Mouse (Mus musculus): Measurements from ENCODE around the gene Ublcp1. TPM values are rescaled to one million over a fixed set of nuclear protein-coding genes. Genes with fewer than 3 reads are reported as not detected.
"Not testable (repeated sequence)": the region's sequence is repeated elsewhere in the genome, so short reads cannot be mapped to it uniquely, and the experiment has no call there.

Gene Ublcp1
- total RNA-seq, 4 experiments from 2014 or later: 41.4 to 67.4 (median 54.8) TPM

DNA sequence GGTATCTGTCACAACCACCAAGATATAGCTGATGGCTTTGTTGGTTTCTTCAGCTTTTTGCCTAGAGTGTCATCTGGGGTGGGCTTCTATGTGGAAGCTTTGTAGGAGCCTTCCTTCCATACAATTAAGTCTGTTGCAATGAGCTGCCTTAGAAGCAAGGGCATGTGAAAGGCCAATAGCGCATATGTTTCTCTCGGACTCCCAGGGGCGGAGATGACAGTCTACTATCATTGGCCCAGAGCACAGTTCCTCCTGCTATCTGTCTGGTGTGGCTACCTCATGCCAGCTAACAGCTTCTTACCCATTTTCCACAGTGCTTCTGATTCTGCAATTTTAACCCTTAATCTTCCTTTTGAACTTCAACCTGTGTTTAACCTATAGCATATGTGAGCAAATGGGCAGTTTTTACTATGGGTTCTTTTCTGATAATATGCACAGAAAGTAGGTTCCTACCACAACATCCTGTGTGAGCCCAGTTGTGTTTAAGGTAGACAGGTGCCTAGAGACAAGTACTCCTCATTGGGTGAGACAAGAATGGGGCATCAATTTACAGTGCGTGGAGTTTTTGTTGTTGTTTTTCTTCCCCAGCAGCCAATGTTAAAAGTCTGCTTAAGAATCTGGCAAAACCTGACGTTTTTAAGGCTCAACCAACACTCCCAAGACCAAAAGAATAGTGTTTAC is 24.5 kb upstream of the Ublcp1 start:
- no peak for DNase-seq (ENCODE audit: low spot score in 2 of 2)

DNA sequence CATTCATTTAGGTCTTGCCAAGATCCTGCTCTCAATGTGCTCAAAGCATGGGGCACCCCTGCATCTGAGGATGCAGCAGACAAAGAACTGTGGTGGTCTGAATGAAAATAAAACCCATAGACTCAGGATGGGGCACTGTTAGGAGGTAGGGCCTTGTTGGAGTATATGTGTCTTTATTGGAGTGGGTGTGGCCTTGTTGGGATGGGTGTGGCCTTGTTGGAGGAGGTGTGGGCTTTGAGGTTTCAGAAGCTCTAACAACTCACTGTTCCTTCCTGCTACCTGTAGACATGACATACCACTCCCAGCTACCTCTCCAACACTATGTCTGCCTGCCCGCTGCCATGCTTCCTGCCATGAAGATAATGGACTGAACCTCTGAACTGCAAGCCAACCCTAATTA is 18.8 kb upstream of the Ublcp1 start:
- no peak for DNase-seq (ENCODE audit: low spot score in 2 of 2)

DNA sequence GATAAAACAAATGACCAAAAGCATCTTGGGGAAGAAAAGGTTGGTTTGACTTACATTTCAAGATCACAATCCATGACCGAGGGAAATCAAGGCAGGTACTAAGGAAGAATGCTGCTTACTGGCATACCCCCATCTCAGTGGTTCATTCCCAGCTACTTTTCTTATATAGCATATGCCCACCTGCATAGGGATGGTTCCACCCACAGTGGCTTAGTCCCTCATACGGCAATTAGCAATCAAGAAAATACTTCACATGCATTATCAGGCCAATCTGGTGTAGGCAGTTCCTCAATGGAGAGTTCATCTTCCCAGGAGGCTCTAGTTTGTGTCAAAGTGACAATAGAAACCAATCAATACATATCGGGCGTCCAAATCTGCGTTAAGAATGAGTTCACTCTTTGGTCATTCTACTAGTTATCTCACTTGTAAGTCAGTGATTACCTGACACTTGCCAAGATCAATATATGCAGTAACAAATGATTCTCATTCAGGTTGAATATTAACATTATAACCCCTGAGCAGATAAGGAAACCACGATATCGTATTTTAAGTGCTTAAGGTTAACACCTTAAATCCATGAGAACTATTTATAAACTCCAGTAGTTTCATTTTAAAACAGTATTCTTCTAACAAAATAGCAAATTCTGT is 14.9 kb upstream of the Ublcp1 start:
- DNase-seq (ENCODE audit: low spot score in 2 of 2): no peak

DNA sequence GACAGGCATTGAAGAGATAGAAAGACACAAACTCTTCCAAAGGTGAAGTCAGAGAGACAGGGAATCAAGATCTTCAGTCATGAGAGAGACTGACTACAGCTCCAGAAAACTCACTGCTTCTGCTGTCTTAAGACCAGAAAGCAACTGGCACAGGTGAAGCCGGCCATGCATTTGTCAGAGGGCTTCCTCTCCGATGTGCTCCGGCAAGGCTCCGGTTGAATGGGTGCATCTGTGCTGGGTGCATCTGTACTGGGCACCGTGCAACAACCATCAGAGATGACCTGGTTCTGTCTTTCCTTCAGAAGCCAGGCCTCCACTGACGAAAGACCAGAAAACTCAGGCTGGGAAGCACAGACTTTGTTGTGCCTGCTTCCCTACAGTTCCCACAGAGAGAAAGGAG is 9.9 kb upstream of the Ublcp1 start:
- DNase-seq (ENCODE audit: low spot score in 2 of 2): no peak

DNA sequence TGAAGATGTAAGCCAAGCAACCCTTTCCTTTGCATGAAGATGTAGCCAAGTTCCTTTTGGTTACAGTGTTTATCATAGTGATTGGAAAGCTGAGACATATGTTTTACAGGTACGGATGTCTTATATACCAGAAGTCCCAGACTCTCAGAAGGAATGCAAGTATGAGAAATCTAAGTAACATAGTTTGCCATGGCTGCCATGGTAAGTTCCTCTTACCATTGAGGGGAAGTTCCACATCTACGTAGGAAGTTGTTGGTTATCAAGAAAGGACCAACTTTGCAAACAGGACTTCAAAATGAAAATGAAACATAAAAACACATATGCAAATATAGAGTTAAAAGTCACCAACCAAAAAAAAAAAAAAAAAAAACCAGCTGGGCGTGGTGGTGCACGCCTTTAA is 8.1 kb upstream of the Ublcp1 start:
- no peak for DNase-seq (ENCODE audit: low spot score in 2 of 2)

DNA sequence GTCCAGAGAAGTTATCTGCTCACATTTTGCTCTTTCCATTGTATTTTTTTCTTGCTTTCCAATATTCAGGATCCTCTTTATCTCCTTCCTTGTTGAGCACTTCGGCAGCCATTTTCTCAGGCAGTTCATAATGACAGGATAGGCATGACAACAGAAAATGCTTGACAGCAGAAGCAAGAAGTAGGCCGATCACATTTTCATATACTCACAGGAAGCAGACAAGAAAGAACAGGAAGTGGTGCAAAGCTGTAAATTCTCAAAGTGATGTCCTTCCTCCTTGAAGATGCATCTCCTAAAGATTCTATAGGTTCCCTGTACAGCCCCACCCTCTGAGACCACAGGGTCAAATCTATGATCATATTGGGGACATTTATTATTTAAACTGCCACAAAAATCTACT is 6.1 kb upstream of the Ublcp1 start:
- DNase-seq (ENCODE audit: low spot score in 2 of 2): no peak

DNA sequence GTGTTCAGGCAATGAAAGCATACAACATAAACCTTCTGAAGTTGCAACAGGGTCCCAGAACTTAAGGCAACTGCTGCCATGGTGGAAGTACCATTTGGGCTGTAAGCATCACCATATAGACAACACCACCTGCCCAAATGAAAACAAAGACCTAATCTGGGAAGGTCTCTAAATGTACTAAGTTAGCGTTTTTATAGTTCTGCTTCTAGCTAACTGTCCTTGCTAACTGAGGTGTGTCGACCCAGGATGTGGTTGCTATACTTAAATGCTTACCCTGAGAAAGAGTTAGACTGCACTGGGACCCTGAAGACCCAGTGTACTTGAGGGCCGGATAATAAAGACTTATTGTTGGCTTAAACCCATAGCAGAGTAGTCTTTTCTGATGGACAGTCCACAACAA is 5.2 kb upstream of the Ublcp1 start:
- DNase-seq (ENCODE audit: low spot score in 2 of 2): no peak

DNA sequence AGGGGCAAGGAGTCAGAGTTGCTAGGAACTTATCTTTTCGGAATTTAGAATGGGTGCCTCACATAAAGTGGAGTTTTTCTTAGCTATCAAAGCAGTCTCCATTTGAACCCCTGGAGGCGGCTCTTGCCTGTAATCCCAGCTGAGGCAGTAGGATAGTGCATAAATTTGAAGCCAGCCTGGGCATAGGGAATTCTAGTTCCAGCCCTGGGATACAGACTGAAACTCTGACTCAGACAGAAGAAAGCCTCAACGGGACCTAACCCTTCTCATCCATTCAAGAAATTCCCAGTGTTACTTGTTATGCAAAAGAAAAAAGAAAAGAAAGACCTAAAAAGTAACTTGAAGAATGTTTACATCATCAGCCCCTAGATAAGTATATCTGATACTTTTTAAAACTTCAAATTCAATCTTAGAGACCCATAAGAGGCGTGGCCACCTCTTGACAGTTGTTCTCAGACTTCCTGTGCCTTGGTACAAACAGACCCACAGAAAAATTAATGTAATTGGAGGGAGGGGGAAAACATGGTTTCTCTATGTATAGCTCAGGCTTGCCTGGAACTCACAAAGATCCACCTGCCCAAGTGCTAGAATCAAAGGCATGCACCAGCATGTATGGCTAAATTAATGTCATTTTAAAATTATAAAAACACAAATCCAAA is 1.2 kb upstream of the Ublcp1 start:
- no peak for DNase-seq (ENCODE audit: low spot score in 2 of 2)

DNA sequence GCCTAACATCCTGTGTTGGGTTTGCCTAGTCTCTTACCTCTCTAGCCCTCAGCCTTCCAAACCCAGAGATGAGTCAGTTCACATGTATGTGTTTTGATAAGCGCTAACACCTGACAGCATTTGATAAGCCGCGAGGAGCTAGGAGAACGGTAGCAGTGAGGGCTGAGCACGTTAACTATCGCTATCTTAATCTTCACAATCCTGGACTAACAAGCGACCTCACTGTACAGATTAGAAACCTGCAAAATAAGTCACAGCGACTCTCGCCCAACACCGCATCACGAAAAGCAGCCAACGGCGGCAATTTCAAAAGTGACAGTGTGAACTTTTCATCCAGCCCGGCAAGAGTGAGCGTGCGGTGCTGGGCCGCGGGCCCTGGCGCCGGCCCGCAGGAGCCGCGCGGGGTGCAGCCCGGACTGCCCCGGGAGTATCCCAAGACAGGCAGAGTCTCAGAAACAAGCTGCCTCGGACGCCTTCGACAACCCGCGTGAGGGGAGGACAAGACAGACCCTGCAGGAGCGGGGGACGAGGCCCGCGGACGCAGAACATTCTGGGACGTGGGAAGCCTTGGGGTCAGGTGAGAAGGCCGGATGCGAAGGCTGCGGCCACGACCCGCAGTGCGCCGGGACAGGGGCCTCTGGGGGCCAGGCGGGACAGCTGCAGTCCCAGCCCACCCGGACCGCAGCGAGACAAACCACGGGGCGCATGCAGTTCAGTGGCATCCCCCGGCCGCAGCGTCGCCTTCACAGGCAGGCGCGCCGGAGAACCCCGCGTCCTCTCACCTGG is 459 bp downstream of the Ublcp1 start:
- no peak for DNase-seq (ENCODE audit: low spot score in 2 of 2)

DNA sequence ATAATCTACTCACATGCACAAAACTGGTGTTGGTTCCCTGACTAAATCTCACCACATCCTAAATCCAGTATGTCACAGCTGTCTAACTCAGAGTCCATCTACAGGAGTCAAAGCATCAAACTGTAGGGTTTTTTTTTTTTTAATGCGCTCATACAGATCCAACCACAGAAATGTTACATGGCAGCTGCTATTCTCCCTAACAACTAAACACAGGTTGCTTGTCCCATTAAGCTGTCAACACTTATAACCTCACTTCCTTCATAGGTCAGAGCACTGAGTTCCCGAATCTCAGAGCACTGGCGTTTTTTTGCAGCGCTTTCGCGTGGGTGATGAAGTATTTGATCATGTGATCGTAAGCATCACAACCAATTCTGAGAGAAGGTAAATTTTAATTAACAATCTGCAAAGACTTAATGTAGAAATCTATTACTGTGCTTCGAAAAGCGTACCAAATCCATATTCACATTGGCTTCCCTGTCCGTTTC is 1.9 kb downstream of the Ublcp1 start:
- DNase-seq (ENCODE audit: low spot score in 2 of 2): no peak

DNA sequence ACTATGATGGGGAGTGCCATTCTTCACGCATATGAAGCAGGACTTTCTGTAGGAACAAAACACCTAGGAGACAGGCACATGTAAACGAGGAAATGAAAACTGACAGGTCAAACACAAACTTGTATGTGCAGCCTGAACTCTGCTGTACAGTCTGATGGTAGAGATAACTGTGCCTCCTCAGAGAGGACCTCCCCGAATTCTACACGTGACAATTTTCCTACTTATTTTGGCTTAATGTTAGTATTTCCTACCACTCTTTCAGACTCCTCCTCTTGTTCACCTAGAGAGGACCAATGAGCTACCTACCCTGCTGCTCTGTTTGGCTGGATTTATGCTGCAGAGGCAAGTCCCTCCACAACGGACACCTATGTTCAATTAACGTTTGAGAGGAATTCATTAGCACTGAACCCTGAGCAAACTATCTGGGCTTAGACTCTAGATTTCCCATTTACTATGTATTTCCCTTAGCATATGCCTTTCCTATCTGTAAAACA is 3.3 kb downstream of the Ublcp1 start:
- DNase-seq (ENCODE audit: low spot score in 2 of 2): no peak

DNA sequence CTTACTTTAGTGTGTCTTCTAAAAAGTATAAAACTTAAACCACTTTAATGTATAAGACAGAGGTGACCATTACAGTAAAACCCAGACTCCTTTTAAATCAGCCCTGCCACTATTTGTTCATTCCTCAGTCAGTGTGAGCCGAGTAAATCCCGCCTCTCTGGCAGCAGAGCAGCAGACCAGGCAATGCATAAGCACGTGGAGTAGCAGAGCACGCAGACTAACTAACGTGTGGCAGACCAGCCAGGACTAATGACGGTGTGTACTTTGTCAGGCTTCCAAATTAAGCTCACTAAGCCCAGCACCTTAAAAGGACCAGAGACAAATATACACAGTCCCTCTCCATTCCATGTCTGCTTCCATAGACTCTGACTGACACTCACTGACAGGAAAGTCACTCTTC is 8.8 kb downstream of the Ublcp1 start:
- no peak for DNase-seq (ENCODE audit: low spot score in 2 of 2)

DNA sequence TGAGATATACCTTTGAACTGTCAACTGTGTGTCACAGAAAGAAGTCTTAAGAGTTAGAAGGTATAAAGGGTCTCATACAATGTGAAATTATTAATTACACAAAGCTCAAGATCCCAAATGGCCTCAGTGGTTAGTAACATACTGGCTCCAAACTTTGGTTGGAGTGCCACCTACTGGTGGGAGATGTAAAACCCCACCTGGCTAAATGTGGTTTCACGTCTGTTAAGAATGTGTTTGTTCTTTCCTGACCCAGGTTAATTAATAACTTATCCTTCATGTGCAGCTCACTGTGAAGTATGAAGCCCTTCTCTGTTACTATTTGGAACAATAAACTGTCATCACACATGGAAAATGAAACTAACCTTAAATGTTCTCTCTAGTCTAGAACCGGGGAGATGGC is 16.9 kb downstream of the Ublcp1 start:
- DNase-seq (ENCODE audit: low spot score in 2 of 2): peak in 1 of 2 experiments; percentile 22

DNA sequence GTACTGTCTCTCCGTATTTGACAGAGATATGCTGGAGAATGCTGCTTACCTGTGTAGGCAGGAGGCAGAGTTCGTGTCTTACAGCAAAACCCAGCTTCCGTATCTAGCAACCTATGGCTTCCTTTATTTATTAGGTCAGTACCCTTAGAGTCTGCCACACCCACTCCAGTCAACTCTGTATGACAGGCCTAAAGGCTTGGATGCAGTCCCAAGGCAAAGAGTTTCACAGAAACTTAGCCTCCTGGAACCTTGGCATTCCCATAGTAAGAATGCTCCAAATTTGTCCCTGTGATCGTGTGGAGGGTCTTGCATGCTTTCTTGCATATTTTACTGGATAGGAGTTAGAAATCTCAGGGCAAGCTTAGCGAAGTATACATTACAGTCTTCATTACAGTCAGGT is 18.3 kb downstream of the Ublcp1 start:
- DNase-seq (ENCODE audit: low spot score in 2 of 2): not testable (repeated sequence)

DNA sequence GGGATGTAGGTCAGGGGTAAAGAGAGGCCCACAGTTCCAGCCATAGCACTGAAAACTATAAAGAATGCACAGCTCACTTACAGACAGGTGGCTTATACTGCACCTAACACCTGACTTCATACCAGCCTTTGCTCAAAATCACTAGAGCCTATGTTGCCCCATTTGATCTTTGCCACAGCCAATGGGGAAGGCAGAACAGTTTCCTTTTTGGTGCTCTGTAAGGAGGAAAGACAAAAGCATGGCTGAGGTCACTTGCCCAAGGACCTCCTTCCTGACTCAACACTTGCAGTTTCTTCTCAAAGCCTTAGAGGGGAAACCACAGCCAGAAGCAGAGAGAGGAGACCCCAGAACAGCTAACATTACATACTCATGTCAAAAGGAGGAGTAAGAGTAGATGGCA is 19.3 kb downstream of the Ublcp1 start:
- DNase-seq (ENCODE audit: low spot score in 2 of 2): no peak

DNA sequence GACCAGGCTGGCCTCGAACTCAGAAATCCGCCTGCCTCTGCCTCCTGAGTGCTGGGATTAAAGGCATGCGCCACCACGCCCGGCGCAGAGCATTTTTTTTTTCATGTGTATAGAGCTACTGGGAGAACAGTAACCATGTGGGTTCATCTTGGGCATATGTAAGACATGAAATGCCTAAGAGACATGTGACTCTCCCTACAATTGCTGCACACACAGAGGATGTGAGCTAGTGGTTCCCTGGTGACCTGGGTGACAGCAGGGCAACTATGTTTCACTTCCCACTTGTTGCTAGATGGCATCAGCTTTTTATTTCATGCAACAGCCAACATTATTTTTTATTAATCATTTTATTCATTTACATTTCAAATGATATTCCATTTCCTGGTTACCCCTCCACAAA is 32.5 kb downstream of the Ublcp1 start:
- DNase-seq (ENCODE audit: low spot score in 2 of 2): no peak

DNA sequence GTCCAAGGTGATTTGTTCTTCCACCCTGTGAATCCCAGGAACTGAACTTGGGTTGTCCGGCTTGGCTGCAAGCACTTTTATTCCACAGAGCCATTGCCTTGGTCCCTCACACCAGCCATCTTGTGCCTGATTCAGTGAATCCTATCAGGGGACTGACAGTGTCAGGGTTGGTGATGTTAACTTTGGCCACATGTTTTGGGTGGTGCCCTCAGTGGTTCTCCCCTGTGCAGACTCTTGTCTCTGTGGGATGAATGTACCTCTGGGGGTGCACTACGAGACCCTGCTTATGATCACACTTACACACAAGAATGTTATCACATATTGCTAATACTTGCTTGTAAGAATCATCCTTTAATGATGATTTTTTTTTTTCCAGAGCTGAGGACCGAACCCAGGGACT is 40.3 kb downstream of the Ublcp1 start:
- DNase-seq (ENCODE audit: low spot score in 2 of 2): no peak

DNA sequence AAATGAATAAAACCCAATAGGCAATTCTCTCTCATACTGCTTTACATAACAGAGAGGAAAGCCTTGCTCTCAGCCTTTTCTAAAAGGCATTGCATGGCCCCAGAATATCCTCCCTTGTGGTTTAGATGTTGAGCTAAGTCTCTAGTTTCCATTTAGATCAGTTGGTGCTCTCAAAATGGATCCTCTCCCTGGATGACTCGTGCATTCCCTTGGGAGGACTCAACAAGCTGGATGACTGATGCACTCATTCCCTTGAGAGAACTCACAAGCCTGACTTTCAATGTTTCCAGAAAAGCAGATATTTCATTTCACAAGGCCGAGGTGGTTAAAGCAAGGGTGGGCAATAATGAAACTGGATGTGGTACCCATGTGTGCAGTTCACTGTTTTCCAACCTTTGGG is 42.3 kb downstream of the Ublcp1 start:
- DNase-seq (ENCODE audit: low spot score in 2 of 2): no peak

DNA sequence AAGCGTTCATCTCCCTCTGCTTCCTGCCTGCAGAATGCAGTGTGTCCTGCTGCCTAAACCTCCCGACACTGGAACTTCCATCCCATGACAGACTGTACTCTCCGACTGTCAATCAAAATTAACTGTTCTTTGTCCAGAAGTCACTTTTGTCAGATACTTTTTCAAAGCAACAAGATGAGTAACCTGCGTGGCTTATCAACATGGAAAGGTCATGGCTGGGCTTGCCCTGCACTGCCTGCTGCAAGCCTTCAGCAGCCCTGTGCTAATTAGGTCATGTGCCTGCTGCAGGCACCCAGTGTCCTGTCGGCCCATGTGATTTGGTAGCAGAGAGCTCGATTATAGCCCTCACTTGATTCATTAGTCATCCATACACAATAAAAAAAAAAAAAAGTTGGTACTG is 44.7 kb downstream of the Ublcp1 start:
- no peak for DNase-seq (ENCODE audit: low spot score in 2 of 2)

DNA sequence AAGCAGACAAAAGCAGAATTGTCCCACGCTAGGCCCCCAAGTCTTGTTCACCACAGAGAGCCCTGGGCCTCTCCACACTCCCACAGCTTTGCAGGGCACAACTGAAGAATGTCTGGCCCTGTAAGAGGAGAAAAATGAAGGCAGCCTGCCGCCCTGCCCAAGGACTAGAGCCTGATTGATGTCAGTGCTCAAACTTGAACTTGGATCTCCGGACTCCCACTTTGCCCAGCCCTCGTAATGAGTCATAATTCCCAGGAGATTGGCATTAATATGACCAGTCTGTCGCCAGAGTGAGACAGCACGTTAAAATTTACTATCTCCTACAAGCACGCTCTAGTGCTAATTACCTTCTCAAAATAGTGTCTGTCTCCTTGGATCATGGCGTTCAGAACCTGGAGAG is 45.3 kb downstream of the Ublcp1 start:
- DNase-seq (ENCODE audit: low spot score in 2 of 2): no peak

DNA sequence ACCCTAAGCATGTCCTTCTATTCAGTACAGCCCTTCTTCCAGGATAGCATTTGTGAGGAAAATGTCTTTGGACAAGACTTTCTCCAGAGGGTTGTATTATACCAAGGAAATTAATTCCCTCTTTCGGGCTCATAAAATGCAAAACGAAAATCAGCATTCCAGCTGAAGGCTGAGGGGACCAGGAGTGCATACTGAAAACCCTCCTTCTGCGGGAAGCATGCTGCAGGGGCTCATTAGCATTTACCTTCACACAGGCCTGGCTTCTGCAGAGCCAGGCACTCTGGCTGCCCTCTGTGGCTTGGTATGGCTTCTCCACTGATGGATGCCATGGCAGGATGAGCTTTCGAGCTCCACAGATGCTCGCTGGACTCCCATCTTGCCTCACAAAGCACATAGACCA is 46.3 kb downstream of the Ublcp1 start:
- no peak for DNase-seq (ENCODE audit: low spot score in 2 of 2)

DNA sequence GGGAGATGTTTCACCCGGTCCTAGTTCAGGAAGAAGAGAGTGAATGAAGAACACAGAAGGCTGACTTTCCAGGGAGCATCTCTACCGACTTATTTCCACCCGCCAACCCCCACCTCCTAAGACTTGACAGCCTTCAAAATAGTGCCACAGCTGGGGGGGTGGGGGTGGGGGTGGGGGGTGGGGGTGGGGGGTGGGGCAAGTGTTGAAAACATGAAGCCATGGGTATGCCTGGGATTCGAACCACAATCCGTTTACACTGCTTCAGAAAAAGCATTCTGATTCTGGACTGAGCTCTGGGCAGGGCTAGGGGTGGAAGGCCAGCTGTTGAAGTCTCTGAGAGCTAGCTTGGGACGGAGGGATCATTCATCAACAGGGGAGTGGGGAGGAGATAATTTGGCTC is 47.0 kb downstream of the Ublcp1 start:
- no peak for DNase-seq (ENCODE audit: low spot score in 2 of 2)
